Mouse (Mus musculus): ENCODE results near the gene 1700001C19Rik.
A peak's percentile ranks its signal among the peaks of the same experiment; 100 is the strongest.

DNA sequence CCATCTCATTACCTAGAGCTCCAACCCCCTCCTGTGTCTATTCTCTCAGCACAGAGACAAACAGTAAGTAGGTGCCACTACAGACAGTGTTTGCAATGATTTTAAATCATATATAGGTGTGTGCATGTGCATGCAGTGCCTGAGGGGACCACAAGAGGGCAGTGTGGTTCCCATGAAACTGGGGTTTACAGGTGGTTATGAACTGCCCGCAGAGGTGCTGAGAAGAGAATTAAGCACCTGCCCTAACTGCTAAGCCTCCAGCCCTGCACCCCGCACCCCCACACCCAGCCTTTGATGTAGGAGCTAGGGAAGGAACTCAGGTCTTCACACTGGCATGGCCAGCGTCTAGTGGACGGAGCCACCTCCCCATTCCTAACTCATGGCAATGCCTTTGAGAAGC, 50.5 kb downstream of the 1700001C19Rik start:
- TF ChIP-seq CTCF (IDR thresholded peaks at IDR 0.05; ENCODE audit: low read depth) (peak; percentile 86), EP300 (optimal IDR thresholded peaks at IDR 0.05) (no peak)
